Mouse (Mus musculus) 416B (cell line): ENCODE data around the gene Slc46a2.
A peak's percentile ranks its signal among the peaks of the same experiment; 100 is the strongest.

ENCODE experiments used
- DNase-seq: peaks from one replicate; pipeline ENCODE4 v3.0.0; 2011; ENCODE audit warnings: low read depth

Slc46a2 gene

DNA sequence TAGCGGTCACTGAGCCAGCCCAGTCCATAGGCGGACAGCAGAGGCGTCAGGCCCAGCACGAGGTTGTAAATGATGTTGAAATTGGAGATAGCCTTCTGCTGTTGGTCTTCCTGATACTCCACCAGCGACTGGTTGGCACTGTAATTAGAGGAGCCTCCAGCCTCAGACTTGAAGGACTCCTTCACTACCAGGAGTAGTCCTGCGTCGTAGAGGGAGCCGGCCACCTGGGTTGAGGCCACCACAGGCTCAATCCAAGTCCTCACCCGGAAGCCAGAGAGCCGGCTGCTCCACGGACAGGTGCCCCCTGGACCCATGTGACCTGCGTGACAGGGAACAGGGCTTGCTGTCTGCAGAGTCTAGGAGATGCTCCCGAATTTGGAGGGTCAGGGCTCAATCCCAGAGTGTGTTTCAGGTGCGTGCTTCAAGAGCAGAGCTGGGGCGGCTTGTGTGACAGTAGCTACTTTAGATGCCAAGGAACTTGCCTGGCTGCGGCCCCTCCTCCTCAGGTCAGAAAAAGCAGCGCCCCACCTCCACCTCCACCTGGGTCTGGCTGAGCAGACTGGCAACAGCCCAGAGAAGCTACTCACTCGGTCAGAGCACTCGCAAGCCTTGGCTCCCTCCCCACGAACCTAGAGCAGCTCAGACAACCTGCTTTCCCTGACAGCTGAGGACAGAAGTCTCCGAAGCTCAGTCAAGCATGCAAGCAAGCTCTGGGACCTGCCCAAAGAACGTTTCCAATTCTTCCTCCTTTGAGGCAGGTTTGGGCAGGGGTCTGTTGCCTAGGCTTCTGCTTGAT, at the start of gene Slc46a2:
Gene Slc46a2, minus strand, starts transcription at position 449 of the 796 bp plus-strand sequence.
- DNase-seq: no peak

- DNase-seq: no peak
Observed at GRCm38 (mm10) chr4:59963405-59964344, 48.8 kb upstream of the Slc46a2 start, which contains the start of gene Mup6. Gene Mup6, plus strand, starts transcription at chr4:59964294.

- no peak for DNase-seq
Observed at GRCm38 (mm10) chr4:59960610-59961009, 45.8 kb upstream of the Slc46a2 start, which contains the start of gene Mup4. Gene Mup4, minus strand, starts transcription at chr4:59960710.

GRCm38 (mm10) chr4:59937543-59937942, 22.7 kb upstream of the Slc46a2 start:
- DNase-seq: peak; percentile 20

GRCm38 (mm10) chr4:59932505-59933281, 17.8 kb upstream of the Slc46a2 start:
- DNase-seq: peak; percentile 80

GRCm38 (mm10) chr4:59928347-59928746, 13.5 kb upstream of the Slc46a2 start:
- peak; percentile 97 for DNase-seq

- DNase-seq: no peak
Observed at GRCm38 (mm10) chr4:59927666-59928065, 12.8 kb upstream of the Slc46a2 start.

- DNase-seq: no peak
Observed at GRCm38 (mm10) chr4:59925082-59925481, 10.2 kb upstream of the Slc46a2 start.

DNA sequence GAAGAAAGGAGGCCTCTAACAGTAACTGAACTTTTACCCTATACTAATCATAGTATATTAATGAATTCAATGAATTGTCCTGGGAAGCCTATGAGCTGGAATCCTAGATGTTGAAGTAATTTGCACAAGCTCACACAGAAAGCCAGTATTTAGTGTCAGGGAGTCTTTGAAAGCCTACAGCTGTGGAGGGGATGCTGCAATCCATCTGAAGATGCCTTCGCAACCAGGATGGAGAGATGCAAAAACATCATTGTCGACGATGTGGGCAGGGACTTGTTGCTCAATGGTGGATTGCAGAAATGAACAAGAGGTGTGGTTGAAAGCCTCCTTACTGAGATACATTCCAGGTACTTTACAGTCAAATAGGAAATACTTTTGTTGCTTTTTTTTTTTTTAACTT, 3.1 kb upstream of the Slc46a2 start:
- DNase-seq: peak; percentile 23

GRCm38 (mm10) chr4:59908785-59909184, 6.1 kb downstream of the Slc46a2 start:
- no peak for DNase-seq

- no peak for DNase-seq
Observed at GRCm38 (mm10) chr4:59907657-59908230, 7.1 kb downstream of the Slc46a2 start.

DNA sequence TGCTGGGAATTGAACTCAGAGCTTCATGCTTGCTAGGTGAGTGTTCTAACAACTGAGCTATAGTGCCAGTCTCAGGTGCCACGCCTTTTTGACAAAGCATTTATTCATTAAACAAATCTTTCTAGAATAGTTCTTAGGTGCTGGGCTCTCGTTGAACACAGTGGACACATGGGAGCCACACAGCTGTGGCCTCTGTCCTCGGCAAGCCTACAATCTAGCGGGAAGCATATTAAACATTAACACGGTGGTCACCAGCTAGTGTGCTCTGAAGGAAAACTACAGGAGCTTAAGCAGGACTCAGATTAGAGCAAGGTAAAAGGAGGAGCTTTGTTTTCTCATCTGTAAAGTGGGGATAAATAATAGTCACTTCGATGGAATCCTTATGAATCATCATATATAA, 7.8 kb downstream of the Slc46a2 start:
- no peak for DNase-seq

- no peak for DNase-seq
Observed at GRCm38 (mm10) chr4:59902547-59902946, 12.3 kb downstream of the Slc46a2 start.

- no peak for DNase-seq
Observed at GRCm38 (mm10) chr4:59901810-59902209, 13.0 kb downstream of the Slc46a2 start.

DNA sequence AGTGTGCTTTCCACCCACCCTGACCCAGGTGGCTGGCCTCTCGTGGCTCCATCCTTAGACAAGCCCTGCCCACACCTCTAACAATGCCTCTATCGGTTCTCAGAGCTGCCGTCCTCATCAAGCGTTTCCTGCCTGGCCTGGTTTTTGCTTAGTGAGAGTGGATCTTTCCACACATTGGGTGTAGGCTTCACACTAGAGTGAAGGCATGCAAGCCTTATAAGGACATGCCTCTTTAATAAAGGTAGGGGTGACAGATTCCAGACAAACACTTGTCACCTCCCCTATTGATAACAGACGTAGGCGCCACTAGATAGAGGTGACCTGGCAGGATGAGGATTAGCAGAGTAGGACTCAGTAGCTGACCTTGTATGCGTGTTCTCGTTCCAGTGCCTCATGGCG, 16.3 kb downstream of the Slc46a2 start:
- DNase-seq: no peak

- no peak for DNase-seq
Observed at GRCm38 (mm10) chr4:59897814-59898520, 16.9 kb downstream of the Slc46a2 start.

GRCm38 (mm10) chr4:59896000-59896399, 18.9 kb downstream of the Slc46a2 start:
- DNase-seq: no peak

GRCm38 (mm10) chr4:59894977-59895575, 19.8 kb downstream of the Slc46a2 start:
- DNase-seq: peak; percentile 92

DNA sequence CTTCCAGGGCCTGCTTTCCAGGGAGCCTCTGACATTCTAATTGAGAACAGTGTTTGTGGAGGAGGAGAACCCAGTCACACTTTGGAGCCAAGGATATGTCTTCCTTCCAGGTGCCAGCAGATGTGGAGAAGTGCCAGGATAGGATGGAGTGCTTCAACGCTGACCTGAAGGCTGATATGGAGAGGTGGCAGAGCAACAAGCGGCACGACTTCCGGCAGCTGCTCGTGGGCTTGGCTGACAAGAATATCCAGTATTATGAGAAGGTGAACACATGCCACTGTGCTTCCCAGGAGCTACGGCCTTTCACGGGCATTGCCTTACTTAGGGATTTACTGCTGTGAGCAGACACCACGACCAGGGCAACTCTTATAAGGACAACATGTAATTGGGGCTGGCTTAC, 20.4 kb downstream of the Slc46a2 start:
- no peak for DNase-seq

DNA sequence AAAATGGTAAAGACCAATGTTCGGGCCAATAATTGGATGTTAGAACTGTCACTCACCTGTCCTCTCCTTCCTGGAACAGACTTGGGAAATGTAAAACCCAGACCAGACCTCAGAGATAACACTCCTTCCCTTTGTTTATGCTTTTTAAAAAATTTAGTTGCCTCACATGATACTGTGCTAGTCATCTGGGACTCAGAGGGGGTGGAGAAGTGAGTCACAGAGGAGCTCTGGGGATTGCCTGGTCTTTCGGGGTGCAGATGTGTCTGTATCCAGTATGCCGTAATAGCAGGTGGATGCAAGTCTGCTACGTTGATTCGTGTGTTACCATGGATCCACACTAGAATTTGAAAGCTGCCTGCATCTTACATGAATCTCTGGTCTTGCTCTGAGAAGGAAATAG, 22.1 kb downstream of the Slc46a2 start:
- DNase-seq: no peak
